Mouse (Mus musculus): Measurements from ENCODE around the gene Lce3d.

- TF ChIP-seq CTCF (IDR thresholded peaks at IDR 0.05; ENCODE audit: extremely low read depth, insufficient read depth, low read length): no peak
- TF ChIP-seq POLR2A (IDR thresholded peaks at IDR 0.05; ENCODE audit: extremely low read depth, insufficient read depth, low read length): no peak
These were observed 9.6 kb downstream of the Lce3d start, which contains the start of gene Lce3e for GRCm38 (mm10) chr3:92966761-92967160.

All from cortical plate, adult 2 months (tissue).